Mouse (Mus musculus): Measurements from ENCODE around the gene Prkcz.
A peak's percentile ranks its signal among the peaks of the same experiment; 100 is the strongest.

Gene Prkcz

GRCm38 (mm10) chr4:155315031-155315430 lies 46.1 kb downstream of the Prkcz start:
- no peak for DNase-seq (ENCODE audit: low spot score in 2 of 2)

- DNase-seq (ENCODE audit: low spot score in 2 of 2) = no peak
Observed at GRCm38 (mm10) chr4:155308679-155309078, 52.5 kb downstream of the Prkcz start.

- DNase-seq (ENCODE audit: low spot score in 2 of 2) = peak; percentile 91
Observed at GRCm38 (mm10) chr4:155308068-155308467, 53.1 kb downstream of the Prkcz start.

- DNase-seq (ENCODE audit: low spot score in 2 of 2) = no peak
Observed at GRCm38 (mm10) chr4:155307591-155307990, 53.6 kb downstream of the Prkcz start.

- DNase-seq (ENCODE audit: low spot score in 2 of 2) = no peak
Observed at GRCm38 (mm10) chr4:155306356-155307242, 54.6 kb downstream of the Prkcz start.

- peak; percentile 81 to 92 for DNase-seq (ENCODE audit: low spot score in 2 of 2)
Observed at GRCm38 (mm10) chr4:155305531-155306031, 55.6 kb downstream of the Prkcz start.

- no peak for DNase-seq (ENCODE audit: low spot score in 2 of 2)
Observed at GRCm38 (mm10) chr4:155304508-155305096, 56.6 kb downstream of the Prkcz start.

GRCm38 (mm10) chr4:155301965-155302364 lies 59.2 kb downstream of the Prkcz start:
- DNase-seq (ENCODE audit: low spot score in 2 of 2) = no peak

- no peak for DNase-seq (ENCODE audit: low spot score in 2 of 2)
Observed at GRCm38 (mm10) chr4:155301098-155301447, 60.1 kb downstream of the Prkcz start.

GRCm38 (mm10) chr4:155300421-155301097 lies 60.6 kb downstream of the Prkcz start:
- DNase-seq (ENCODE audit: low spot score in 2 of 2) = no peak

GRCm38 (mm10) chr4:155298826-155299225 lies 62.3 kb downstream of the Prkcz start:
- DNase-seq (ENCODE audit: low spot score in 2 of 2) = no peak

GRCm38 (mm10) chr4:155297057-155297456 lies 64.1 kb downstream of the Prkcz start:
- no peak for DNase-seq (ENCODE audit: low spot score in 2 of 2)

- peak; percentile 87 to 93 for DNase-seq (ENCODE audit: low spot score in 2 of 2)
Observed at GRCm38 (mm10) chr4:155295996-155296395, 65.2 kb downstream of the Prkcz start.

- DNase-seq (ENCODE audit: low spot score in 2 of 2) = no peak
Observed at GRCm38 (mm10) chr4:155295026-155295590, 66.1 kb downstream of the Prkcz start.

GRCm38 (mm10) chr4:155294381-155294780 lies 66.8 kb downstream of the Prkcz start:
- DNase-seq (ENCODE audit: low spot score in 2 of 2) = peak in 1 of 2 experiments; percentile 30

- no peak for DNase-seq (ENCODE audit: low spot score in 2 of 2)
Observed at GRCm38 (mm10) chr4:155292863-155293262, 68.3 kb downstream of the Prkcz start.

- DNase-seq (ENCODE audit: low spot score in 2 of 2) = no peak
Observed at GRCm38 (mm10) chr4:155290045-155290444, 71.1 kb downstream of the Prkcz start.

- no peak for DNase-seq (ENCODE audit: low spot score in 2 of 2)
Observed at GRCm38 (mm10) chr4:155288586-155288985, 72.6 kb downstream of the Prkcz start.

- no peak for DNase-seq (ENCODE audit: low spot score in 2 of 2)
Observed at GRCm38 (mm10) chr4:155287713-155288112, 73.4 kb downstream of the Prkcz start.

- no peak for DNase-seq (ENCODE audit: low spot score in 2 of 2)
Observed at GRCm38 (mm10) chr4:155286090-155286489, 75.1 kb downstream of the Prkcz start.

- no peak for DNase-seq (ENCODE audit: low spot score in 2 of 2)
Observed at GRCm38 (mm10) chr4:155284521-155285379, 76.4 kb downstream of the Prkcz start.
